Mouse (Mus musculus) 3T3-L1 (cell line): ENCODE measurements around the gene Adprm.
"Not testable (repeated sequence)": the region's sequence is repeated elsewhere in the genome, so short reads cannot be mapped to it uniquely, and the experiment has no call there.

ENCODE experiments used
- DNase-seq: peaks from one replicate; pipeline ENCODE4 v3.0.0-alpha.2; 2015; ENCODE audit warnings: low read depth, low spot score

The Adprm gene

GRCm38 (mm10) chr11:67052321-67052952 is at the start of gene Adprm, which contains the start of gene Sco1:
Gene Adprm, minus strand, starts transcription at chr11:67052594.
Gene Sco1, plus strand, starts transcription at chr11:67052670.
- peak; percentile 93 for DNase-seq

DNA sequence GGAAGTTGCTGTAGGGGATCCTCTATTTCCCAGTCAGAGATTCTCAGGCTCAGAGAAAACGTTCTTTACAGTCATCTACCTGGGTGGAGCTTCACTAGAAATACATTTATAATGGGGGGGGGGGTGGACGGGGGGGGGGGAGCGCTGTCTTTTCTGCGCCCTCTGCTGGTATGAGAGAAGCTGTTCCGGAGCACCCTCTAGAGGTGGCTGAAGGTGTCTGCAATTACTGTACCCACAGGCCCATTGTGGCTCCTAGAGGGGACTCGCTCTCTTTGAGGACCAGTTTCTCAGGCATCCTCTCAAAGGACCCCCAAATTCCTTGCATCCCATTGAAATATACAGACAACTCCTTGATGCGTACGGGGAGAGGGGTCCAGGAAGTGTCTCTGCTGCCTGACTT is 49.3 kb upstream of the Adprm start:
- peak; percentile 34 for DNase-seq

DNA sequence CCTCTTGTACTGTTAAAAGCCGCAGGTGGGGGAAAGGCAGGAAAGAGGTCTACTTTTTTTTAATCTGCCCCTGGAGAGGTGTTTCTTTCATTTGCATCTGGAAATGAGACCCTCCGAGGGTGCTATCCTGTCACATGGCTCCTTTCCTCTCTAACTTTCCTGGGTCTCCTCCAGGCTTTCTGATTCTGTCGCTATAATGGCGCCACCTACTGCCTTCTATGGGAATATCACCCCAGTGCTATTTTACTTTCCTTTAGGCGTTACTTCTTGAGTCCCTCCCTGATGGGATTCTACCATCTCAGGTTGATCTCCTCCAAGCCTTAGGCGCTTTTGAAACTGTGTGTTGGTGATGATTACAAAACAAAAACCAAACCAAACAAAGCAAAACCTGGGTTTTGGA is 47.8 kb upstream of the Adprm start:
- DNase-seq, result peak; percentile 54

DNA sequence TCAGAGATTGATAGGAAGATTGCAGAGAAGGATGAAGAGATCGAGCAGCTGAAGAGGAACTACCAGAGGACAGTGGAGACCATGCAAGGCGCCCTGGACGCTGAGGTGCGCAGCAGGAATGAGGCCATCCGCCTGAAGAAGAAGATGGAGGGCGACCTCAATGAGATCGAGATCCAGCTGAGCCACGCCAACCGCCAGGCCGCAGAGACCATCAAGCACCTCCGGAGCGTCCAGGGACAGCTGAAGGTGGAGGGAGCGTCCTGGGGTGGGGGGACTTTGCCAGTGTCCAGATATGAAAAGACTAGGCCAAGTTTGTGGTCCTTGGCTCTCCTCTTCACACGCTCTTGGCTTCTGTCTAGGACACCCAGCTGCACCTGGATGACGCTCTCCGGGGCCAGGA is 46.8 kb upstream of the Adprm start:
- no peak for DNase-seq

- no peak for DNase-seq
Measured at GRCm38 (mm10) chr11:67098427-67098826, 46.0 kb upstream of the Adprm start.

- DNase-seq, result no peak
Measured at GRCm38 (mm10) chr11:67097709-67098108, 45.3 kb upstream of the Adprm start.

DNA sequence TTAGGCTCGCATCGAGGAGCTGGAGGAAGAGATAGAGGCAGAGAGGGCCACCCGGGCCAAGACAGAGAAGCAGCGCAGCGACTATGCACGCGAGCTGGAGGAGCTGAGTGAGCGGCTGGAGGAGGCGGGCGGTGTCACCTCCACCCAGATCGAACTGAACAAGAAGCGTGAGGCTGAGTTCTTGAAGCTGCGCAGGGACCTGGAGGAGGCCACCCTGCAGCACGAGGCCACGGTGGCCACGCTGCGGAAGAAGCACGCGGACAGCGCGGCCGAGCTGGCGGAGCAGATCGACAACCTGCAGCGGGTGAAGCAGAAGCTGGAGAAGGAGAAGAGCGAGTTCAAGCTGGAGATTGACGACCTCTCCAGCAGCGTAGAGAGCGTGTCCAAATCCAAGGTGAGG is 42.1 kb upstream of the Adprm start:
- no peak for DNase-seq

- DNase-seq, result no peak
Measured at GRCm38 (mm10) chr11:67093652-67094051, 41.3 kb upstream of the Adprm start.

DNA sequence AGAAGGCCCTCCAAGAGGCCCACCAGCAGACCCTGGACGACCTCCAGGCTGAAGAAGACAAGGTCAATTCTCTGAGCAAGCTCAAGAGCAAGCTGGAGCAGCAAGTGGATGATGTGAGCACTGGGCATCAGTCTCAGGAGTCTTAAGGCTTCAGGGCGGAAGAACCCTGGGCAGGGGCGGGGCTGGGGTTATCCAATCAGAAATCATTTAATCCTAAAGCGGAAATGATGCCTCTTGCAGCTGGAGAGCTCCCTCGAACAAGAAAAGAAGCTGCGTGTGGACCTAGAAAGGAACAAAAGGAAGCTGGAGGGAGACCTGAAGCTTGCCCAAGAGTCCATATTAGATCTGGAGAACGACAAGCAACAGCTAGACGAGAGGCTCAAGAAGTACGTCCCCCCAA is 40.8 kb upstream of the Adprm start:
- no peak for DNase-seq

DNA sequence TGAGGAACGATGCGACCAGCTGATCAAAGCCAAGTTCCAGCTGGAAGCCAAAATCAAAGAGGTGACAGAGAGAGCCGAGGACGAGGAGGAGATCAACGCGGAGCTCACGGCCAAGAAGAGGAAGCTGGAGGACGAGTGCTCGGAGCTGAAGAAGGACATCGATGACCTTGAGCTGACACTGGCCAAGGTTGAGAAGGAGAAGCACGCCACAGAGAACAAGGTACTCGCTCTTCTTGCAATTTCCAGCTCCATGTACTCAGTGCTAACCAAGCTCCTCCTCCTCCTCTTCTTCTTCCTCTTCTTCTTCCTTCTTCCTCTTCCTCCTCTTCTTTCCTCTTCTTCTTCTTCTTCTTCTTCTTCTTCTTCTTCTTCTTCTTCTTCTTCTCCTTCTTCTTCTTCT is 40.0 kb upstream of the Adprm start:
- not testable (repeated sequence) for DNase-seq

GRCm38 (mm10) chr11:67087225-67087624 is 34.8 kb upstream of the Adprm start:
- no peak for DNase-seq

GRCm38 (mm10) chr11:67086467-67087164 is 34.2 kb upstream of the Adprm start:
- DNase-seq, result no peak

DNA sequence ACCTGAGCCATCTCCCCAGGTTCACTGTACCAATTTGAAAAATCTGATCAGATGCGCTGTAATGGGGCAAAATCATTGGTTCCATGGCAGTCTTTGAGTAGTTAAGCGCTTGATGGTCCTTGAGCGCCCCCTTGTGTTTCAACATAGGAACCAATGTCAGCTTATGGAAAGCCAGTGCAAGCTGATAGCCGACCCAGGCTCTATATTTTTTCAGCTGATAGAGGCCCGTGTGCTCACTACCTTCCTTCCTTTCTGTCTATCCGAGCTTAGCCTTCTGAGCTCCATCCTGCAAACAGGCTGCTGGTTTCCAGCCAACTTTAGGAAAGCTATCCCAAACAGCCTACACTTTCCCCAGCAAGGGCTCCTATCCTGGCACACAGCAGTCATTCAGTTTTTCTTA is 33.1 kb upstream of the Adprm start:
- peak; percentile 89 for DNase-seq

GRCm38 (mm10) chr11:67083712-67084340 is 31.4 kb upstream of the Adprm start:
- DNase-seq, result no peak

DNA sequence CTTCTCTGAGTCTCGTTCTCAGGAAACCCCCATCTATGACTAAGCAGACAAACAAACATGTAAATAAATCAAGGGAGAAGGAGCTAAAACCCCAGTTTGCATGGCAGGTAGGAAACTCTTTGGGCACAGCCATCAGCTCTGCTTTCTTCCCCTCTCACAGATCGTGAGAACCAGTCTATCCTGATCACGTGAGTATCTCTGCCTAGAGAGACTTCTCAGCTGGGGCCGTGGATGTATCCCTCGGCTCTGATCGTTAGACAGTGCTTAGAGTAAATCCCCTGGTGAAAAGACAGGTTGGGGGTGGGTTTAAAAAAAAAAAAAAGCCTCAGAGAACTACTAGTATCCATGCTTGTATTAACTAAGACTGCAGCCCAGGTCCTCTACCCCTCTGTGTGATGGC is 30.8 kb upstream of the Adprm start:
- no peak for DNase-seq

DNA sequence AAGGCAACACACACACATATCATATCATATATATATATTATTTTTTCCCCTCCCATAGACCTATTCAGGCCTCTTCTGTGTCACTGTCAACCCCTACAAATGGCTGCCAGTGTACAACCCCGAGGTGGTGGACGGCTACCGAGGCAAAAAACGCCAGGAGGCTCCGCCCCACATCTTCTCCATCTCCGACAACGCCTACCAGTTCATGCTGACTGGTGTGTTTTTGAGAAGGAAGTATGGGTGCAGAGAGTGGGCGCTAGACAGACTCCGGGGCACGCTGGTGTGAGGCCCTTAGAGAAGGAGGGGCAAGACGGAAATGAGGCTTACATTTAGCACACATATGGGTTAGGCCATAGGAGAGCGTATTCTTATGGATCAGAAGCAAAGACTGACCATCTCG is 30.4 kb upstream of the Adprm start:
- DNase-seq, result no peak

DNA sequence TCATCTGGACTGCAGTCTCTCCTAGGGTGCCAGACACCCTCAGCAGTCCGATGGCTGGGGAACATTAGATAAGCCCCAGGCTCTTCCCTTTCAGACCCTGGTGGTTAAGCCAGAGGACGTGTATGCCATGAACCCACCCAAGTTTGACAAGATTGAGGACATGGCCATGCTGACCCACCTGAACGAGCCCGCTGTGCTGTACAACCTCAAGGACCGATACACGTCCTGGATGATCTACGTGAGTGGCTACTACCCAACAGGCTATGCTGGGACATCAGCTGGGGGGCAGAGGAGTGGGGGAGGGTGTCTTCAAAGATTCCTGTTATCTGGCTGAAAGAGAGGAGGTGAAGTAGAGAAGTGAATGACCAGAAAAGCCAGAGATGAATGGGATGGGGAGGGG is 29.8 kb upstream of the Adprm start:
- no peak for DNase-seq

DNA sequence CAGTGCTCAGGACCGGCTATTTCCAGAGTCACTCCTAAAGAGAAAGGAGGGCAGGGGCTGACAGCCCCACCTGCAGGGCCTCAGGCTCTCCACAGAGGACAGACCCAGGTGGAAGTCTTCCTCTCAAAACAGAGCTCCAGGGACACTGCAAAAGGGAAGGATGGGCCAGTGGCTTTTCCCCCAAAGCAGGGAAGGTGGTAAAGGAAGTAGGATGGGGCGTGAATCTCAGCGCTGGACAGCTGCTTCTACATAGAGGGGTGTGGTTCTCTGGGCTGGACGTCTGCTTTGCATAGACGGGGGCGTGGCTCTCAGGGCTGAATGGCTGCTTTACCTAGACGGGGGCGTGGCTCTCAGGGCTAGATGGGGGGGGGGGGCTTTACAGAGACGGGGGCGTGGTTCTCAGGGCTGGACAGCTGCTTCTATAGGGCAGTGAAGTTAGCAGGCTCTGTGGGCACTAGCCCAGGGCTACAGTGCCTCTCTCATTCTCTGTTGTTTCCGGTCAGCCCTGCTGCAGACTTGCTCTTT is 28.8 kb upstream of the Adprm start:
- DNase-seq, result peak; percentile 72

- DNase-seq, result peak; percentile 80
Measured at GRCm38 (mm10) chr11:67080168-67080567, 27.8 kb upstream of the Adprm start.

DNA sequence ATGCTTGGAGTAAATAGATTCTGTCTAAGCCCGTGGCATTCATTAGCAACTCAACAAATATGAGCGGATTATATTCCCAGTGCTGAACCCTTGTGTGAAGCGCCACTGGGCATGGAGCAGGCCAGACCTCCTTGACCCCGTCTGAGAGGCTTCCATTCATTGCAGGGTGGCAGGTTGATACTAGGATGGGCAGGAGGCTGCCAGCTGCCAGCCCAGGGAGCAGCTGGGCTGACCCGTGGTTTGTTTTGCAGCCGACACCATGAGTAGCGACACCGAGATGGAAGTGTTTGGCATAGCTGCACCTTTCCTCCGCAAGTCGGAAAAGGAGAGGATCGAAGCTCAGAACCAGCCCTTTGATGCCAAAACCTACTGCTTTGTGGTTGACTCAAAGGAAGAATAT is 27.3 kb upstream of the Adprm start:
- DNase-seq, result no peak

GRCm38 (mm10) chr11:67078888-67079287 is 26.5 kb upstream of the Adprm start:
- DNase-seq, result no peak

GRCm38 (mm10) chr11:67078000-67078399 is 25.6 kb upstream of the Adprm start, which contains the start of gene Myh3:
Gene Myh3, plus strand, starts transcription at chr11:67078300.
- DNase-seq, result no peak

GRCm38 (mm10) chr11:67077435-67077834 is 25.0 kb upstream of the Adprm start:
- no peak for DNase-seq
